Mouse (Mus musculus): ENCODE measurements around the gene Prkcq. TPM values are rescaled to one million over a fixed set of nuclear protein-coding genes. Genes with fewer than 3 reads are reported as not detected.
"Not testable (repeated sequence)": the region's sequence is repeated elsewhere in the genome, so short reads cannot be mapped to it uniquely, and the experiment has no call there.

Prkcq gene
- total RNA-seq, 4 experiments from 2014 or later, result 1.3 to 2.8 (median 2.3) TPM

- no peak for DNase-seq
Observed at GRCm38 (mm10) chr2:11293144-11293543, 121.2 kb downstream of the Prkcq start.

GRCm38 (mm10) chr2:11294643-11295191 lies 122.8 kb downstream of the Prkcq start:
- no peak for DNase-seq

- no peak for DNase-seq
Observed at GRCm38 (mm10) chr2:11298811-11299210, 126.9 kb downstream of the Prkcq start.

GRCm38 (mm10) chr2:11299366-11299765 lies 127.5 kb downstream of the Prkcq start:
- no peak for DNase-seq

GRCm38 (mm10) chr2:11300362-11300761 lies 128.5 kb downstream of the Prkcq start:
- no peak for DNase-seq

GRCm38 (mm10) chr2:11320241-11320640 lies 148.3 kb downstream of the Prkcq start:
- DNase-seq, result no peak

GRCm38 (mm10) chr2:11322396-11322795 lies 150.5 kb downstream of the Prkcq start:
- DNase-seq, result no peak

GRCm38 (mm10) chr2:11327280-11327679 lies 155.4 kb downstream of the Prkcq start:
- no peak for DNase-seq

- DNase-seq, result peak; percentile 17
Observed at GRCm38 (mm10) chr2:11329407-11330224, 157.7 kb downstream of the Prkcq start.

GRCm38 (mm10) chr2:11331528-11332446 lies 159.9 kb downstream of the Prkcq start:
- peak; percentile 31 for DNase-seq

GRCm38 (mm10) chr2:11332469-11332868 lies 160.6 kb downstream of the Prkcq start:
- DNase-seq, result no peak

- peak; percentile 9 for DNase-seq
Observed at GRCm38 (mm10) chr2:11333301-11334017, 161.6 kb downstream of the Prkcq start.

GRCm38 (mm10) chr2:11336320-11336719 lies 164.4 kb downstream of the Prkcq start:
- no peak for DNase-seq

GRCm38 (mm10) chr2:11338931-11339839 lies 167.3 kb downstream of the Prkcq start:
- DNase-seq, result no peak

- no peak for DNase-seq
Observed at GRCm38 (mm10) chr2:11344691-11345090, 172.8 kb downstream of the Prkcq start.

- DNase-seq, result not testable (repeated sequence)
Observed at GRCm38 (mm10) chr2:11346419-11346818, 174.5 kb downstream of the Prkcq start.

GRCm38 (mm10) chr2:11347791-11348190 lies 175.9 kb downstream of the Prkcq start:
- DNase-seq, result peak; percentile 8

Data from adrenal gland, adult 8-10 months (tissue).